Mouse (Mus musculus) olfactory bulb, adult 2 months (tissue): ENCODE data around the gene Ranbp3.

Experiments used
- CTCF ChIP-seq: fragments of 200-500 bp; IDR thresholded peaks from 2 replicates; pipeline ENCODE4 v1.5.1; 2012; ENCODE audit warnings: low read depth, mild to moderate bottlenecking, low read length, moderate library complexity; ENCODE audit not compliant: insufficient read depth
- POLR2A ChIP-seq: fragments of 200-500 bp; IDR thresholded peaks from 2 replicates; pipeline ENCODE4 v1.6.1; 2012; ENCODE audit warnings: mild to moderate bottlenecking, low read depth, low read length, moderate library complexity; ENCODE audit not compliant: insufficient read depth

DNA sequence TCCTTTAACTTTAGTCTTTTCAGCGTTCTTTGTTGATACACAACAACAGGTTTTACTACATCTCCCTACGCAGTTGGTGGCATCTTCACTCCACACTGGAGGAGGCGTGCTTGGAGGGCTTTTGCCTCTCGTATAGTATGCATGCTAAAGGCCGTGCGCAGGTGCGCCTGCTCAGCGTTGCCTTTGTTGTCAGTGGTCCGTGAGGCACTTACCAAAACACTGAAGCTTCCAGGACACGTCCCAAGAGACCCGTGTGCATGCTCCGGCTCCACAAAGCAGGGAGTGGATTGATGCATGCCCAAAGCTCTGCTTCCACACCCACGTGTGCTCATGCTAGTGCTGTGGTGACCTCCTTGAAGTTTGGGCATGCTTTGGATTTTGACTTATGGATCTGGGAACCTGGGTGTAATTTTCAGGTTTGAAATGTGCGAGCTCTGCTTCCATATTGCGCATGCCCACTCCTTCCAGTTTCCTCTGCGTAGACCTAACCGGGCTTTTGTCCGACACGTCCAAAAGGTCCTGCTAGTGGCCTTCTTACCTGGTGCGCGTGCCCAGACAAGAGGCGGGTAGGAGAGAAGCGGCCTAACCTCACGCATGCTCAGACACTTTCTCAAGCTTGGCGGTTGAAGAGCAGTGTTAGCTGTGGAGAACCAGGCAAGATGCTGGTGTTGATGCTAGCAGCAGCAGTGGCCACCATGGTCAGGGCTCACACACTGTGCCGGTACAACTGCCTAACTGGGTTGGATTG is 45.4 kb upstream of the Ranbp3 start, which contains the start of gene Catsperd:
- TF ChIP-seq CTCF (no peak), POLR2A (no peak)
